Mouse (Mus musculus) CD4-positive, CD25-positive, alpha-beta regulatory T cell, adult 9 weeks (primary cell): Measurements from ENCODE around the gene Tex13c1. TPM values are rescaled to one million over a fixed set of nuclear protein-coding genes. Genes with fewer than 3 reads are reported as not detected.

ENCODE experiments used
- polyA plus RNA-seq: library from polyadenylated mRNA; unstranded; fragments of 100-300 nt; shearing (Covaris generic); gene quantifications from one replicate; pipeline ENCODE4 v1.2.1, GENCODE M21; 2017

Gene Tex13c1
- not detected for polyA plus RNA-seq

DNA sequence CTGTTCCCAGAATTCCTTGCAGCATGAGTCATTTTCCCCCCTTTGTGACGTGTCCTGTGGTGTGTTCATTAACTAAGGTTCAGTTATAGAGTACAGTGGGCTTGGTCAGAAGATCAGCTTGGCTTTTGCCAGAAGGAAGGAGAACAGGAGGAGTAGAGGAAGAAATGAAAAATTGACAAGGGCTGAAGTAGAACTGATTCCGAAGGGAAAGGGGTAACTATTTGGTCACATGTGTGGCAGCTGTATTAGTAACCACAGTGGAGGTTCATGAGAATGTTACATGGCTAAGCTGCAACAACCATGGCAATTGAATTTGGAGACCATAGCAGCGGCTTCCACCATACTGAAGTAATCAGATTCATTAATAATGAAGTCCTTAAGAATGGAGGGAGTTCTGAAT lies at the start of gene Tex13c1:
Gene Tex13c1 (plus strand): TSS at position 301 of the 400 bp plus-strand sequence.

Other genes starting within 250 kb of the Tex13c1 start
- 0.04 TPM for gene Tenm1, start 162.0 kb upstream of the Tex13c1 start, polyA plus RNA-seq